Mouse (Mus musculus): ENCODE data around the gene Gstt4.

GRCm38 (mm10) chr10:75833456-75834080 is 11.2 kb upstream of the Gstt4 start:
- TF ChIP-seq POLR2A (IDR thresholded peaks at IDR 0.05; ENCODE audit: extremely low read depth, insufficient read depth, low read length) (no peak), CTCF (IDR thresholded peaks at IDR 0.05; ENCODE audit: extremely low read depth, insufficient read depth, low read length) (no peak)
